Mouse (Mus musculus) kidney, postnatal 10 days (tissue): ENCODE data around the gene Gm10228.
A peak's percentile ranks its signal among the peaks of the same experiment; 100 is the strongest.
"Not testable (repeated sequence)": the region's sequence is repeated elsewhere in the genome, so short reads cannot be mapped to it uniquely, and the experiment has no call there.

ENCODE experiments used
- DNase-seq: peaks from one replicate; pipeline ENCODE4 v3.0.0; 2021; ENCODE audit warnings: mixed read lengths

Gm10228 gene

DNA sequence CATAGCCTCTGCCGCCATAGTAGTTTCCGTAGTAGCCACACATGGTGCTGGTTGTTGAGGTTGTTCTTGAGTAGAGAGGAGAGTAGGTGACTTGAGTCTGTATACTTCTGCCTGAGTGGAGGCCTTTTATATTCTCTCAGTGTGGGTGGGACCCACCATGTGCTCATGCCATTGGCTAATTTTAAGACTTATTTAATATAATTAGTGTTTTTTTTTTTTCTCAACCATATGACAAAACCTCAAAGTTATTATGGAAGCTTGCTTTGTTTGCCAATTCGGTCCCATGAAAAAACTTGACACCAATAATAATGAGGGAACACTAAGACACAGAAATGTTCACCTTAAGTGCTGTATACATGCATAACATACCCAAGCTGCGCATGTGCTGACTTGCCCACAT, at the start of gene Gm10228:
Gene Gm10228 (minus strand): TSS at position 101 of the 400 bp plus-strand sequence.
- DNase-seq, result not testable (repeated sequence)

DNA sequence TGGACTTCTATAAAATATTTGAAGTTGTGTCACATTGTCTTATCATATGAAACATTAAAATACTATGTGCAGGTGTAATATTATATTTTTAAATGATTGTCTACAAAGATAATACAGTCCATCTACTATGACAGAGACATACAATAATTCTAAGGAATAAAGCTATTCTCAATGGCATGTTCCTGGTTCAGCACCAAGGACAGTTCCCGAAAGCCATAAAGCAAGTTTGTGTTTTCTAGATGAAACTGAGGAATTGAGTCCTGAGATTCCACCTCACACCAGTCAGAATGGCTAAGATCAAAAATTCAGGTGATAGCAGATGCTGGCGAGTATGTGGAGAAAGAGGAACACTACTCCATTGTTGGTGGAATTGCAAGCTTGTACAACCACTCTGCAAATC, 29.8 kb upstream of the Gm10228 start:
- peak; percentile 38 for DNase-seq

DNA sequence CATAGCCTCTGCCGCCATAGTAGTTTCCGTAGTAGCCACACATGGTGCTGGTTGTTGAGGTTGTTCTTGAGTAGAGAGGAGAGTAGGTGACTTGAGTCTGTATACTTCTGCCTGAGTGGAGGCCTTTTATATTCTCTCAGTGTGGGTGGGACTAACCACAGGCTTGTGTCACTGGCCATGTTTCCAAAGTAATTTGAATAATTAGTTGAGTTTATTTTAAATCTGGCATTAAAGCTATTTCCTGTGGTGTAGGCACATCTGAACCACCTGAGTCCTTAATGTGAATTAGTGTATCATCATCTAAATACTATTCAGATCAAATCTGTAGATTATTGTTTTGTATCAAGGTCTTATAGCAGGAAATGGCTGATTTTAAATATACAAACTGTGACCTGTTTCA, 22.6 kb upstream of the Gm10228 start, which contains the start of gene 1110025L11Rik:
Gene 1110025L11Rik (minus strand): TSS at position 101 of the 400 bp plus-strand sequence.
- DNase-seq, result not testable (repeated sequence)

DNA sequence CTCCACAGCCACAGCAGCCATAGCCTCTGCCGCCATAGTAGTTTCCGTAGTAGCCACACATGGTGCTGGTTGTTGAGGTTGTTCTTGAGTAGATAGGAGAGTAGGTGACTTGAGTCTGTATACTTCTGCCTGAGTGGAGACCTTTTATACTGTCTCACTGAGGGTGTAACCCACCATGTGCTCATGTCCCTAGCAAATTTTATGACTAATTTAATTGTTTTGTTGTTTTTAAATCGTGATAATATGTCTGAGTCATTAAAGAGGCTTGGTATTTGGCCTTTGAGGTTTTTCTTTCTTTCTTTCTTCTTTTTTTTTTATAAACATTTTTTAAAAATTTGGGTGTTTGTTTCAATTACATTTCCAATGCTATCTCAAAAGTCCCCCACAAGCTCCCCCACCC, 6.5 kb upstream of the Gm10228 start, which contains the start of gene Krtap6-5:
Gene Krtap6-5 (minus strand): TSS at position 101 of the 400 bp plus-strand sequence.
- no peak for DNase-seq

DNA sequence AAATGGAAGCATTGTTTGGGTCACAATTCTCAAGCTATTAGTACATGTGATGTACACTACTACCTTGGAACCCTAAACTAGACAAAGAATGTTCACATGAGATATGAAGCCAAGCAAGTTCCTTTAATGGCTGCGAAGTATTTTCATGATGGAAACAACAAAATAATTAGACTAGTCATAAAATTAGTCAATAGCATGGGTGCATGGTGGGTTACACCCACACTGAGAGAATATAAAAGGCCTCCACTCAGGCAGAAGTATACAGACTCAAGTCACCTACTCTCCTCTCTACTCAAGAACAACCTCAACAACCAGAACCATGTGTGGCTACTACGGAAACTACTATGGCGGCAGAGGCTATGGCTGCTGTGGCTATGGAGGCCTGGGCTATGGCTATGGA, 9.9 kb downstream of the Gm10228 start, which contains the start of gene Krtap6-1:
Gene Krtap6-1 (plus strand): TSS at position 301 of the 400 bp plus-strand sequence.
- DNase-seq, result not testable (repeated sequence)

DNA sequence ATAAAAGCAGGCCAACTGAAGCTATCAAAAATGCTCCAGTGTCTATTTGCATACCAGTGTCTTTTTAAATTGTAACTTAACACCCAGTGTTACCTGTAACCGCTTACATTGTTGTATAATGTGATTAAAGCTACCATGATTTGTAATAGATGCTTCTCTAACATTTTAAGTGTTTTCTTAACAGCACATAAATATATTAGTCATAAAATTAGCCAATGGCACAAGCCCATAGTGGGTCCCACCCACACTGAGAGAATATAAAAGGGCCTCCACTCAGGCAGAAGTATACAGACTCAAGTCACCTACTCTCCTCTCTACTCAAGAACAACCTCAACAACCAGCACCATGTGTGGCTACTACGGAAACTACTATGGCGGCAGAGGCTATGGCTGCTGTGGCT, 26.3 kb downstream of the Gm10228 start, which contains the start of gene Gm10229:
Gene Gm10229 (plus strand): TSS at position 301 of the 400 bp plus-strand sequence.
- not testable (repeated sequence) for DNase-seq

DNA sequence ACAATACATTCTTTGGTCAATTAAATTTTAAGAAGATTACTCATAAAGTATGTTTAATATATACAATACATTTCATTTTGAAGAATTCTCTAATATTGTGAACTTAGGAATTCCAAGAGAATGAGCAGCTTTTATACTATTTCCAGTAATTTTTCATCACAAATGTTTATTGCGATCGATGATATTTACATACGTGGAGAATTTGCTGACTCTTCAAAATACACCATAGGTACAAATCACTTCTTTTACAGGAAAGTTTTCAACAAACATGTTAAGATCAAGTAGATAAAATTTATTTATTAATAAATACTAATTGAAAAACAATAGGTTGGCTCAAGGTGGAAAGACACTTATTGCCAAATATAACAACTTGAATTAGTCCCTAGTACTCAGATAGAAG, 27.3 kb downstream of the Gm10228 start:
- DNase-seq, result no peak

DNA sequence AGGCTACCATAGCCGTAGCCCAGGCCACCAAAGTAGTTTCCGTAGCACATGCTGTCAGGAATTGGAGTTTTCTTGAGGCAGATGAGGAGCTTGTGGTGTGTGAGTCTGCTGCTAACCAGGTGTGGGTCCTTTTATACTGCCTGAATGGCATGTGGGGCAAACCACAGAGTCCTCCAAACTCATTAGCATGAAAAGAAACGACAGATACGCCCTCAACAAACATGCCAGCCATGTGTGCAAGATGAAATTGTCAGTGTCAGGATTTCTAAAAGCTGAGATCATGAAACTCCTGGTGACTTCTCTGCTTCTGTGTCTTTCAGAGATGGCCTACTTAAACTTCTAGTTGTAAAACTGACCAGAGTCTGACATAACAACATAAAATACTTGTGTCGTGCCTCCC, 30.6 kb downstream of the Gm10228 start, which contains the start of gene Krtap22-2:
Gene Krtap22-2 (minus strand): TSS at position 101 of the 400 bp plus-strand sequence.
- no peak for DNase-seq
